Mouse (Mus musculus) small intestine, adult 2 months (tissue): ENCODE data around the gene Samd4b. TPM values are rescaled to one million over a fixed set of nuclear protein-coding genes. Genes with fewer than 3 reads are reported as not detected.

Source experiments
- H3K27ac ChIP-seq: fragments of 200-500 bp; 2 replicates; pipeline ENCODE4 v1.5.1; 2012; ENCODE audit warnings: low read depth, low read length, control low read depth, inconsistent platforms; ENCODE audit not compliant: insufficient read depth
- H3K27me3 ChIP-seq: fragments of 200-500 bp; 2 replicates; pipeline ENCODE4 v1.6.1; 2012; ENCODE audit warnings: mild to moderate bottlenecking, moderate library complexity, low read length, inconsistent platforms; ENCODE audit not compliant: control insufficient read depth, insufficient read depth
- H3K36me3 ChIP-seq: fragments of 200-500 bp; 2 replicates; pipeline ENCODE4 v1.6.1; 2012; ENCODE audit warnings: mild to moderate bottlenecking, low read length, control low read depth, inconsistent platforms; ENCODE audit not compliant: control insufficient read depth, insufficient read depth
- H3K4me1 ChIP-seq: fragments of 200-500 bp; 2 replicates; pipeline ENCODE4 v1.6.1; 2012; ENCODE audit warnings: low read length, inconsistent platforms, mixed read lengths; ENCODE audit not compliant: control insufficient read depth, insufficient read depth, insufficient read length
- H3K4me3 ChIP-seq: fragments of 200-500 bp; 2 replicates; pipeline ENCODE4 v1.5.1; 2012; ENCODE audit warnings: low read depth, mild to moderate bottlenecking, control low read depth, inconsistent platforms, low read length, moderate library complexity
- CTCF ChIP-seq: fragments of 200-500 bp; IDR thresholded peaks from 2 replicates; pipeline ENCODE4 v1.5.1; 2012; ENCODE audit warnings: low read depth, mild to moderate bottlenecking, control low read depth, inconsistent platforms, low read length, moderate library complexity, mixed read lengths; ENCODE audit not compliant: insufficient replicate concordance, insufficient read length; ENCODE audit errors: extremely low read depth
- POLR2A ChIP-seq: fragments of 200-500 bp; IDR thresholded peaks from 2 replicates; pipeline ENCODE4 v1.6.1; 2012; ENCODE audit warnings: low read depth, mild to moderate bottlenecking, control low read depth, inconsistent platforms, low read length, moderate library complexity
- WGBS: fragments of 180-500 bp; shearing (Covaris S2); methylation state at CpG from one replicate; pipeline ENCODE4 v1.1.7; 2018; 5-methylcytosine and 5-hydroxymethylcytosine counted together
- polyA plus RNA-seq: library from polyadenylated mRNA; depleted of rRNA; stranded (reverse); fragments of >200 nt; gene quantifications from 2 replicates; pipeline ENCODE4 v1.2.3, GENCODE M21; 2012

Samd4b gene
- polyA plus RNA-seq, 1 experiment: 82.0 TPM

DNA sequence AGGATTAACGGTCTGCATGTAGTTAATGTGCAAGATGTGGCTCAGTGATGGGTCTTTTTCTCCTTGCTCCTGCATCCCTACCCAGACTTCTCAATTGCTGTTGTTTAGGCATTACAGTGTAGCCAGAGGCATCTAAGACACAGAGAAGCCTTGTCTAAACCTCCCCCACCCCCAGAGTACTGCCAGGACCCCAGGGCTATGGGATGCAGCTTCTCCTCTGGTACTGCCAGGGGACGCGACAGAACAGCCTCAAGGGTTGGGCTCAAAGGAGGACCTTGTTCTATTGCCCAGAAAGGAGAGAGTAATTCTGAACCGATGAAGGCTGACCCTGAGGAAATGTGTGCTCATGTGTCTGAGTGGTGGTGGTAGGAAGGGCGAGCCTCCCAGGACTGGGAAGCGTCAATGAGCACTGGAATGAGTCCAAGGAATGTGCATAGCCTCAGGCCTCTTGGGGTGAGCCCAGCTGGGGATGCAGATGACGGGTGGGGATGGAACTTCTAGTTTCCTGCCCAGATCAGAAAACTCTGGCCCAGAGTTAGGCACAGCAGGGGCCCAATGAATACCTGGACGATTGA is 179.8 kb downstream of the Samd4b start:
- no peaks in the 10 kb centered on the region for H3K27me3 ChIP-seq
- H3K36me3 ChIP-seq: peaks cover 37% of the 10 kb centered on the region
- no peak overlapping the region for H3K4me3 ChIP-seq
- no peaks in the 10 kb centered on the region for H3K4me1 ChIP-seq
- 62% methylated on average over 8 of the region's 8 CpGs for WGBS
- no peak overlapping the region for H3K27ac ChIP-seq
- TF ChIP-seq CTCF: no peak
- no peak for TF ChIP-seq POLR2A

DNA sequence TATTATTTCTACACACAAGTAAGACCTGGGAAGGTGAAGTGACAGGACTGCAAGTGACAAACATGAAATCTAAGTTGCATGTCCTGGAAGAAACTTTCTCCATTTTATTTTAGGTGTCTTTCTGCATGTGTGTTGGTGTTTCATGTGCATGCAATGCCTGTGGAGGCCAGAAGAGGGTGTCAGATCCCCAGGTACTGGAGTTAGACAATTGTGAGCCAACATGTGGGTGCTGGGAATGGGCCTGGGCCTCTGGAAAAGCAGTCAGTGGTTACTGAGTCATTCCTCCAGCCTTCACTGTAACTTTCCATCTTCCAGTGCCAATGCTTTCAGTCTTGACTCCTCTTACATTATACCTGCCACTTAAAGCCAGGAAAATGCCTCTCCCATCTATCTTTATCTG is 180.6 kb downstream of the Samd4b start:
- no peak for TF ChIP-seq CTCF
- Histone ChIP-seq H3K36me3 (peaks cover 39% of the 10 kb centered on the region), H3K27ac (no peak overlapping the region)

DNA sequence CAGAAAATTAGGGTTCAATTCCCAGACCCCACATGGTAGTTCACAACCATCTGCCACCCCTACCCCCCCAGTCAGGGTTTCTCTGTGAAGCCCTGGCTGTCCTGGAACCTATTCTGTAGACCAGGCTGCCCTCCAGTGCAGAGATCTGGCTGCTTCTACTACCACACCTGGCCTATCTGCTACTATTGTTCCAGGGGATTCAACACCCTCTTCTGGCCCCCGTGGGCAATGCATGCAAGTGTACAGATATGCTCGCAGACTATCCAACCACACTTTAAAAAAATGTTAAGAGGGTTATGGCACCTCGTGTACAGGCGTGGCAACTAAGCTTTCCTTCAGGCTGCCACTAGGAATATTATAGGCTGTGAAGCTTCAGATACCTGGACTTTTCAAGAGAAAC is 185.1 kb downstream of the Samd4b start:
- Histone ChIP-seq H3K4me3 (no peak overlapping the region), H3K27me3 (no peaks in the 10 kb centered on the region), H3K4me1 (peaks cover 10% of the 10 kb centered on the region), H3K27ac (no peak overlapping the region), H3K36me3 (peaks cover 31% of the 10 kb centered on the region)
- TF ChIP-seq POLR2A: no peak
- no peak for TF ChIP-seq CTCF
- 51% methylated on average over 4 of the region's 4 CpGs for WGBS

More for the DNA sequence above, 180.6 kb downstream of the Samd4b start:
- no peaks in the 10 kb centered on the region for H3K4me1 ChIP-seq
- H3K4me3 ChIP-seq: no peak overlapping the region
- H3K27me3 ChIP-seq: no peaks in the 10 kb centered on the region

DNA sequence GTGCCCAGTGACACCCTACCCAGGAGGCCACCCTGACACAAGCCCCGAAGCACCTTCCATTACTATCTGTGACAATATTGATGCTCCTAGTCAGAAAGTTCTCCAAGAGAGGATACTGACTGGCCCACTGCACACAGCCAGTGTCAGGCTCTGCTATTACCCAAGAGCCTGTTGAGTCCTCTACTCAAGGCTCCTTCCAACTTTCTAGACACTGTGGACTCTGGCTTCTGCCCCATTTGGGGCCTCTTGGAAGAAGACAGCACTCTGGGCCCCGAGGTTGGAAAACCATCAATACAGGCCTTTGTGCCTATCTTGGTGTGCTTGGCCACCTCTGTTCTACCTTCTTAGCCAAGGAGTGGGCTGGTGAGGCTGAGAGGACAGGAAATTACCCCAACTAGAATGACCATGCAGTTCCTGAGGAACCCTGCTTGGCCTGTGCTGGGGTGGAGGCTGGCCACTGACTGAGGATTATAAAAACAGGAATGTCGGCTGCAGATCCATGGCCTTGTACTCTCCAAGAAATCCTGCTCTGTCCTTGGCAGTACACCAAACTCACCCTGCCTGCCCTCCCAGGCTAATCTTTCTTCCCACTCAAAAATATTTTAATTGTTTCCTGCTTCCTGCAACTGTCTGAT is 187.0 kb downstream of the Samd4b start:
- Histone ChIP-seq H3K4me1 (peaks cover 10% of the 10 kb centered on the region), H3K27ac (peak overlapping the region; percentile 62), H3K4me3 (no peak overlapping the region), H3K27me3 (no peaks in the 10 kb centered on the region), H3K36me3 (peaks cover 46% of the 10 kb centered on the region)
- WGBS: 40% methylated on average over 3 of the region's 3 CpGs
- TF ChIP-seq POLR2A: no peak
- TF ChIP-seq CTCF: no peak

DNA sequence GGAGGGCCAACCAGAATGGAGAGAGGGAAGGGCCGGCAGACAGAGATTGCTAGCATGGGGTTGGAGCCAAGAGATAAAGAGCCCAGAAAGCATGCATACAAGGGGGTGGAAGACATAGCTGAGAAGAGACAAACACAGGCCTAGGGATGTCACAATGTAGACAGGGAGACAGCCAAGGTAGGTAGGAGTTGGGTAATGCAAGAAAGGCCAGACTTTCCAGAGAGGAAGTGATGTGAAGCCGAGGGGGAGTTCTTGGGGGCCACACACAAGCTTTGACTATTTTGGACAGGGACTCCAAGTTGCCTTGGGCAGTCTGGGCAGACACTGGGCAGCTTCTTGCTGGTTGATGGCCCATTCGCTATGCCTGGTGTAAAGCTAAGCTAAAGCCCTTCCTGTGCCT is 196.0 kb downstream of the Samd4b start:
- WGBS: 66% methylated on average over 3 of the region's 3 CpGs
- TF ChIP-seq CTCF: no peak

DNA sequence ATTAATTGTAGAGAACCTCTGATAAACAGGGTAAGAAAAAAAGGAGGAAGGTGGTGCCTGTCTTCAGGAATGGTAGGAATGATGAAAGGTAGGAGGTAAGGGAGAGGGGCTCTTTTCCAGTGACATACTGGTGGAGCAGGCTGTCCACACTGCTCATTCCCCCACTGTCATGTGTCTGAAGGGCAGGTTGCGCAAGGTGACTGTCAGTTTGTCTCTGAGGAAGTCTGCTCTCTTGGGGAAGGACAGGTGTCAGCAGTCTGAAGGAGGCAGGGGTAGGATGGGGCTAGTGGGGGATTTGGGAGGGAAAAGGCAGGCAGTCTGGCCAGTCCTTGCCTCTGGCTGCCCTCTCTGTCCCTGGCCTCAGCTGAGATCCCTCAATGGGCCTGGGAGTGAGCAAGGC is 196.9 kb downstream of the Samd4b start:
- H3K27me3 ChIP-seq: no peaks in the 10 kb centered on the region
- H3K4me3 ChIP-seq: no peak overlapping the region
- H3K4me1 ChIP-seq: no peaks in the 10 kb centered on the region
- no peak overlapping the region for H3K27ac ChIP-seq
- WGBS: 100% methylated on average over 1 of the region's 1 CpGs
- peaks cover 73% of the 10 kb centered on the region for H3K36me3 ChIP-seq
- TF ChIP-seq CTCF (no peak), POLR2A (no peak)

More for the DNA sequence above, 196.0 kb downstream of the Samd4b start:
- no peaks in the 10 kb centered on the region for H3K27me3 ChIP-seq
- H3K36me3 ChIP-seq: peaks cover 73% of the 10 kb centered on the region
- H3K27ac ChIP-seq: no peak overlapping the region
- H3K4me1 ChIP-seq: no peaks in the 10 kb centered on the region
- no peak overlapping the region for H3K4me3 ChIP-seq

DNA sequence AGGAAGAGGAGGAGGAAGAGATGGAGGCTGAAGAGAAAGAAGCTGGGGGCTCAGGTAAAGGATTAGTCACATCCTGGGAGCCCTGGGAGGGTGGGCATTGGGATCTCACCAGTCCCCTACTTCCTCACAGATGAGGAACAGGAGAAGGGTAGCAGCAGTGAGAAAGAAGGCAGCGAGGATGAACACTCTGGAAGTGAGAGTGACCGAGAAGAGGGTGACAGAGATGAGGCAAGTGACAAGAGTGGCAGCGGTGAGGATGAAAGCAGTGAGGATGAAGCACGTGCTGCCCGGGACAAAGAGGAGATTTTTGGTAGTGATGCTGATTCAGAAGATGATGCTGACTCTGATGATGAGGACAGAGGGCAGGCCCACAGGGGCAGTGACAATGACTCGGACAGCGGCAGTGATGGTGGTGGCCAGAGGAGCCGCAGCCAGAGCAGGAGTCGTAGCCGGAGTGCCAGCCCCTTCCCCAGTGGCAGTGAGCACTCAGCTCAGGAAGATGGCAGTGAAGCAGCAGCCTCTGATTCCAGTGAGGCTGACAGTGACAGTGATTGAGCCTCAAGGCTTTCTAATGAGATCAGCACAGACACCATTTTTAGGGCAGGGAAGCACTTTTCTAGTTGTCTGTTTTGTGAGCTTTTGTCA is 199.1 kb downstream of the Samd4b start:
- Histone ChIP-seq H3K36me3 (peaks cover 66% of the 10 kb centered on the region), H3K27me3 (no peaks in the 10 kb centered on the region)

More for the DNA sequence above, 199.1 kb downstream of the Samd4b start:
- Histone ChIP-seq H3K4me3 (no peak overlapping the region), H3K4me1 (peaks cover under 1% of the 10 kb centered on the region; the same call in 1 of the 2 replicates), H3K27ac (no peak overlapping the region)
- WGBS: 89% methylated on average over 10 of the region's 10 CpGs
- no peak for TF ChIP-seq POLR2A
- no peak for TF ChIP-seq CTCF
